Mouse (Mus musculus) macrophage (primary cell): ENCODE results near the gene Zfp286. TPM values are rescaled to one million over a fixed set of nuclear protein-coding genes. Genes with fewer than 3 reads are reported as not detected.

ENCODE experiments used
- H3K27ac ChIP-seq: fragments of 350-480 bp; formaldehyde crosslinking; 2 replicates; pipeline ENCODE4 v1.9.0; 2021
- H3K36me3 ChIP-seq: fragments of 350-480 bp; formaldehyde crosslinking; 2 replicates; pipeline ENCODE4 v1.9.0; 2021; ENCODE audit errors: inconsistent target
- H3K4me3 ChIP-seq: fragments of 350-480 bp; formaldehyde crosslinking; 2 replicates; pipeline ENCODE4 v1.9.0; 2021; ENCODE audit errors: inconsistent target
- H3K79me2 ChIP-seq: fragments of 350-480 bp; formaldehyde crosslinking; 2 replicates; pipeline ENCODE4 v1.9.0; 2021; ENCODE audit errors: inconsistent target
- WGBS: methylation state at CpG from one replicate; pipeline ENCODE4 v1.1.7; 2026; ENCODE audit warnings: inconsistent platforms; ENCODE audit not compliant: missing documents; 5-methylcytosine and 5-hydroxymethylcytosine counted together
- polyA plus RNA-seq: library from polyadenylated mRNA; stranded (reverse); fragments of 250-400 nt; gene quantifications from 3 replicates; pipeline ENCODE4 v1.2.4, GENCODE M21; 2018; ENCODE audit warnings: inconsistent platforms

The Zfp286 gene
- polyA plus RNA-seq, 1 experiment from 2014 or later, result 0.42 TPM

- H3K4me3 ChIP-seq, result no peak overlapping the region
- no peaks in the 10 kb centered on the region for H3K36me3 ChIP-seq
- H3K27ac ChIP-seq, result no peak overlapping the region
- H3K79me2 ChIP-seq, result no peaks in the 10 kb centered on the region
- WGBS, result 92% methylated on average over 1 of the region's 1 CpGs
These were observed 26.2 kb upstream of the Zfp286 start for GRCm38 (mm10) chr11:62815438-62815837.

DNA sequence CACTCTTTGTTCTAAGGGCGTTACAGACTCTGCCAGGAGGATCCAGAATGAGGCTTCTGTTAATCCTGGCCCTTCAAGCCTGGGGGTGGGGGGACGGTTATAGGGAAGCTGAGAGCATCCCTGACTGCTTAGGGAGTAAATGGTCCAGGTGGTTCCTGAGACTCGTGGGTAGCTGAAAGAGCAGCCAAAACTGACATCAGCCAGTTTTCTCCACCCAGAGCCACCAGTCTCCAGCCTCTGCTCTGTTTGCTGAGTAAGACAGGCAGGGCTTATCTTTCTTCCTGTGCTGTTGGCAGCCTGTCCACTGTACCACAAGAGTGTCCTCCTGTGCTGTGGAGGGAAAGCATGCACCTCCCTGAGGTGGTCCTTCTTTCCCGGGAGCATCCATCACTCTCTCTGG is 25.4 kb upstream of the Zfp286 start:
- Histone ChIP-seq H3K36me3 (no peaks in the 10 kb centered on the region), H3K4me3 (no peak overlapping the region), H3K79me2 (no peaks in the 10 kb centered on the region), H3K27ac (no peak overlapping the region)
- WGBS, result 44% methylated on average over 4 of the region's 4 CpGs

- H3K79me2 ChIP-seq, result no peaks in the 10 kb centered on the region
- no peaks in the 10 kb centered on the region for H3K36me3 ChIP-seq
- no peak overlapping the region for H3K4me3 ChIP-seq
- H3K27ac ChIP-seq, result no peak overlapping the region
- WGBS, result 78% methylated on average over 6 of the region's 6 CpGs
These were observed 24.8 kb upstream of the Zfp286 start for GRCm38 (mm10) chr11:62813970-62814624.

DNA sequence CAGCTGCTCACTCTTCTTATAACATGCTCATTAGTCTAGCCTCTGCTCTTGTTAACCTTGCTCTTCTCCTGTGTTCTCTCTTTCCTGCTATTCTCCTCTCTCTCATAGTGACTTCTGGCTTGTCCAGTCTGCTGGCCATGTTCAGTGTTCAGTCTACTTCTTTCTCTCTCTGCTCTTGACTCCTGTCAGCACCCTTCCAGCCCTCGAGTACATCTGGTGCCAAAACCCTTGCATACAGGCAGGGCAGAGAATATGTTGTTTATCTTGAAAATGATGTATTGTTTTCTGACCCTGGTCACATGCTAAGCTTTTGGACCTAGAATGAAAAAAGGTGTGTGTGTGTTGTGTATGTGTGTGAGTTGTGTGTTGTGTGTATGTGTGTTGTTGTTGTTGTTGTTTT is 24.2 kb upstream of the Zfp286 start:
- no peaks in the 10 kb centered on the region for H3K79me2 ChIP-seq
- H3K4me3 ChIP-seq, result no peak overlapping the region
- H3K27ac ChIP-seq, result no peak overlapping the region
- no peaks in the 10 kb centered on the region for H3K36me3 ChIP-seq
- 73% methylated on average over 1 of the region's 1 CpGs for WGBS

DNA sequence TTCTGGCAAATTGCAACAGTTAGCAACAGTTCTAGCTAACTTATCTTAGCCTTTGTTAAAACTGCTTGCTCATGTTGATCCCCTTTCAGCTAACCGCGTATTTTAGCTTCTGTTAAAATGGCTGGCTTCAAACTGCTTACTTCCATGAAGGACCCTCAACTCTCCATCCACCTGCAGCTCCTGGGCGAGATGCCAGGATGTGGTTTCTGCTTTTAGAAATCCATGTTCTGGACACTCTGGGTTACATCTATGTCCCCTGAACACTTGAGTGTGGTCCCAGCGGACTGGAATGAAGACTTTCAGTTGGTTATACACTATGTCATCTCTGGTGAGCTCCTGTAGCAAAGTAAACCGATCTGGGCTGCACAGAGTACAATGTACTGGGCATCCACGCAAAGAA is 23.0 kb upstream of the Zfp286 start:
- no peaks in the 10 kb centered on the region for H3K79me2 ChIP-seq
- no peak overlapping the region for H3K4me3 ChIP-seq
- 74% methylated on average over 6 of the region's 6 CpGs for WGBS
- no peaks in the 10 kb centered on the region for H3K36me3 ChIP-seq
- H3K27ac ChIP-seq, result no peak overlapping the region

DNA sequence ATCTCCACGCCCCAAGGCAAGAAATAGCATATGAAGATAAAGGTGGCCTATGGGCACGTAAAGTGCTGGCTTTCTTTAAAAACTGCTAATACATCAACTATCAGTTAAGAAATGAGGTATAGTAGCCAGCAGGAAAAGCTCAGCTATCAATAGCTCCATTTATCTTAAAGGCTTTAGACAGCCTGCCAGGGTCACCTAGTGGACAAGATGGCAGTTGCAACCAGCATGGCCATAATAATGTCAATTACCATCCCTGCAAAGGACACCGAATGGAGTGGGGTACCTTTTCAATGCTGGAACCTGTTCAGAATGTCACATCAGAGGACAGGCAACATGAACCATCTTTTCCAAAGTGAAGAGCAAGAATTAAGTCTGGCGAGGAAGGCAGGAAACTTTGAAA is 19.9 kb upstream of the Zfp286 start:
- H3K4me3 ChIP-seq, result no peak overlapping the region
- WGBS, result 89% methylated on average over 4 of the region's 4 CpGs
- no peaks in the 10 kb centered on the region for H3K36me3 ChIP-seq
- H3K79me2 ChIP-seq, result no peaks in the 10 kb centered on the region
- no peak overlapping the region for H3K27ac ChIP-seq

DNA sequence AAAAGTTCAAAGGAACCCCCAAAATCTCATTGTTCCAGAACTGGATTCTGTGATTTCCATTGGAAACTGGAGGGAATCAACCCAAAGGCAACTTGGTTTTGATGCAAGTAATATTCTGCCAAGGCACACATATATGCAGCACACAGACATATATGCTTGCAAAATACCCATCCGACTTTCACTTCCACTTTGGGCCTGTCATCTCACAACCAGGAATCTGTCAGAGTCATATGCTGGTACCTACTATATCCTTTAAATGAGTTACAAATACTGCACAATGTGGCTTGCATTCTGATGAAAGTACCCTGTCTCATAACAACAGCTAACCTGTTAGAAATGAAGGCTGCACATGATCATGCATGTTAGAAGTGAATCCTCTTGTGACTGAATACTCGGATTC is 18.7 kb upstream of the Zfp286 start:
- WGBS, result 46% methylated on average over 2 of the region's 2 CpGs
- Histone ChIP-seq H3K79me2 (no peaks in the 10 kb centered on the region), H3K27ac (peak overlapping the region; percentile 2; the same call in 1 of the 2 replicates), H3K4me3 (no peak overlapping the region), H3K36me3 (no peaks in the 10 kb centered on the region)

GRCm38 (mm10) chr11:62804119-62804518 is 14.9 kb upstream of the Zfp286 start:
- Histone ChIP-seq H3K4me3 (no peak overlapping the region), H3K79me2 (no peaks in the 10 kb centered on the region), H3K36me3 (no peaks in the 10 kb centered on the region), H3K27ac (no peak overlapping the region)
- 75% methylated on average over 13 of the region's 13 CpGs for WGBS

GRCm38 (mm10) chr11:62789617-62789936 is 315 bp upstream of the Zfp286 start:
- no peak overlapping the region for H3K27ac ChIP-seq
- WGBS, result 66% methylated on average over 3 of the region's 3 CpGs
- no peaks in the 10 kb centered on the region for H3K36me3 ChIP-seq
- peak overlapping the region; percentile 20 for H3K4me3 ChIP-seq
- no peaks in the 10 kb centered on the region for H3K79me2 ChIP-seq

GRCm38 (mm10) chr11:62776510-62776909 is 12.8 kb downstream of the Zfp286 start:
- 94% methylated on average over 7 of the region's 7 CpGs for WGBS
- no peak overlapping the region for H3K4me3 ChIP-seq

DNA sequence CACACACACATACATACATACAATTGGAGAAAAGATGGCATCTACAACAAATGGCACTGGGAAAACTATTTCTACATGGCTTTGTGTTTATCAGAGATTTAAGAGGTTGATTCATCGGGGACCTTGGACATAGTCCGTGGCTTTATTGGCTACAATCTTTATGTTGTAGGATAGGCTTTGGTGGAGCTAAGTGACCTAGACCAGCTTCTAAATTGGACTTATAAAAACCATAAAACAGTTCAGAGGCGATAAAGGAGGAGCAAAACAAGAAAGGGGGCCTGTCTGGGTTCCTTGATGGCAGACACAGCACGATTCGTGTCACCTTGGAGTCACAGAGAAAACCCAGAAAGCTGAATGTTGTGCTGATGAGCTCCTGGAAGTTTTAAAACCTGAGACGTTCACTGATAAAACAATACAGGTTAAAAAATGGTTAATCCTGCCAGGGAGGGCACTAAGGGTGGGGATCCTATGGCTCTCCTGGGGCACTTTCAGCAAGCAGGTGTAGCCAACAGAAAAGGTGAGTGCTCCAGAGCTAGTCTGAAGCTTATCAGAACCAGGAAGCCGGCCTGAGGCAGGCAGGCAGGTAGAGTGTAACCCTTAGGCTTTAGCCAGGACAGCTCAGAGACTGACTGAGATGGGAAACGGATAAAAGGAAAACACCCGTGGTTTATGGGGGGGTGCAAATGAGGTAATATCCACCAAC is 28.4 kb downstream of the Zfp286 start:
- H3K27ac ChIP-seq, result no peak overlapping the region
- H3K79me2 ChIP-seq, result no peaks in the 10 kb centered on the region
- 75% methylated on average over 8 of the region's 9 CpGs for WGBS
- H3K4me3 ChIP-seq, result no peak overlapping the region
- H3K36me3 ChIP-seq, result no peaks in the 10 kb centered on the region

More at GRCm38 (mm10) chr11:62776510-62776909, 12.8 kb downstream of the Zfp286 start:
- Histone ChIP-seq H3K36me3 (no peaks in the 10 kb centered on the region), H3K79me2 (no peaks in the 10 kb centered on the region), H3K27ac (no peak overlapping the region)

- 94% methylated on average over 11 of the region's 11 CpGs for WGBS
These were observed 30.8 kb downstream of the Zfp286 start for GRCm38 (mm10) chr11:62758491-62758890.

DNA sequence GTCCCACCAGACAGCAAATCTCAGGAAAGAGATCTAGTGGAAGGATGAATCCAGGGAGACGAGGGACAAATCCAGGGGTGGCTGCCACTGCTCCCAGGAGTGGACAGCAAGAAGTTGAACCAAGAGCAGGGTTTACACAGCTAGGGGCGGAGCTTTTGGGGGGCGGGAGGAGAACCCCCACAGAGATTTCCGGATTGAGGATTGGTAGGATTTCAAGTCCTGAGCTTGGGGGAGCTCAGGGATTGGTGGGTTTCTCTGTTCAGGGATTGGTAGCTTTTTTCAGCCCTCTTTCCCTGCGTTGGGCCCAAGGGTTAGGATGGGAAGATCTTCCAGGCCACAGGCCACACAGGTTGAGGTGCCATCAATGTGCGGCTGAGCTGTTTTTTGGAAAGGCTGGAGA is 31.4 kb downstream of the Zfp286 start:
- no peaks in the 10 kb centered on the region for H3K79me2 ChIP-seq
- no peak overlapping the region for H3K4me3 ChIP-seq
- WGBS, result 93% methylated on average over 6 of the region's 6 CpGs
- no peak overlapping the region for H3K27ac ChIP-seq
- no peaks in the 10 kb centered on the region for H3K36me3 ChIP-seq

More at GRCm38 (mm10) chr11:62758491-62758890, 30.8 kb downstream of the Zfp286 start:
- Histone ChIP-seq H3K79me2 (no peaks in the 10 kb centered on the region), H3K36me3 (no peaks in the 10 kb centered on the region), H3K27ac (no peak overlapping the region), H3K4me3 (no peak overlapping the region)

DNA sequence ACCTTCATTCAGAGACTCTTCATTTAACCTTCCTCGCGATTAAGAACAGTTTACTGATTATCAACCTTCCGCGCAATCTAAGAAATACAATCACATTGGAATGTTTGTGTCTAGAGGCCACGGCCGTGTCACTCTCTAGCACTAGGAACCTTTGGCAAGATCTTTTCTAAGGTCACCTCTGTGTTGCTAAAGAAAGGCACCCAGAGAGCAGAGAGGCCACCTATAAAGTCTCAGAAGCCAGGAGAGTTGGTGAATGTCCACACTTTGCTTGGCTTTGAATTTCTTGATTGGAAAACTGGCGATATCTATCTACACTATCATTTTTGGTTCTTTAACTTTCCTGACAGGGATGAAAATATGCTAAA is 32.1 kb downstream of the Zfp286 start:
- whole genome bisulfite sequencing, result 13% methylated on average over 7 of the region's 7 CpGs
- Histone ChIP-seq H3K79me2 (no peaks in the 10 kb centered on the region), H3K4me3 (no peak overlapping the region), H3K36me3 (no peaks in the 10 kb centered on the region), H3K27ac (no peak overlapping the region)

- no peak overlapping the region for H3K27ac ChIP-seq
- no peaks in the 10 kb centered on the region for H3K36me3 ChIP-seq
- no peaks in the 10 kb centered on the region for H3K79me2 ChIP-seq
- WGBS, result 8% methylated on average over 36 of the region's 36 CpGs
- H3K4me3 ChIP-seq, result no peak overlapping the region
These were observed 32.7 kb downstream of the Zfp286 start for GRCm38 (mm10) chr11:62756456-62757142.
